Mouse (Mus musculus) liver, embryonic 18 days (tissue): ENCODE results near the gene Ubxn6. TPM values are rescaled to one million over a fixed set of nuclear protein-coding genes. Genes with fewer than 3 reads are reported as not detected.

Experiments used
- polyA plus RNA-seq: library from polyadenylated mRNA; depleted of rRNA; stranded (reverse); fragments of >200 nt; gene quantifications from 2 replicates; pipeline ENCODE4 v1.2.3, GENCODE M21; 2012; rRNA removed

The Ubxn6 gene
- 16.2 and 18.5 TPM in 2 replicates for polyA plus RNA-seq

DNA sequence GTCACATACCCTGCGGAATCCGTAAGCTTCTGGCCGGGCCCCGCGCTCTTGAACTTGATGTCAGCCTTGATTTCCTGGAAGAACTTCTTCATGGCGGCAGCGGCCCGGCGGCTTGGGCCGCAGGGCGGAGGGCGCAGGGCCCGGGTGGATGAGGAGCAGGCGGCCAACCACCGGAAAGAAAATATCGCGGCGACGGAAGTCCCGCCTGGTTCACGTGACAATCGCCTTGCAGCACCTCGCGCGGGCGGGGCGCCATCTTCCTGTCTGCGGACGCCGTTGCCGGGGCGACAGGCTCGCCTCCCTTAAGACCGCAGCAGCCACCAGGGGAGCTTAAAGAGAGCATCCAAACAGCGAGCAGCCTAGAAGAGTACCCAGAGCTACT, at the start of gene Ubxn6:
TSS of gene Ubxn6 (minus strand) at position 202 of the 382 bp plus-strand sequence.

DNA sequence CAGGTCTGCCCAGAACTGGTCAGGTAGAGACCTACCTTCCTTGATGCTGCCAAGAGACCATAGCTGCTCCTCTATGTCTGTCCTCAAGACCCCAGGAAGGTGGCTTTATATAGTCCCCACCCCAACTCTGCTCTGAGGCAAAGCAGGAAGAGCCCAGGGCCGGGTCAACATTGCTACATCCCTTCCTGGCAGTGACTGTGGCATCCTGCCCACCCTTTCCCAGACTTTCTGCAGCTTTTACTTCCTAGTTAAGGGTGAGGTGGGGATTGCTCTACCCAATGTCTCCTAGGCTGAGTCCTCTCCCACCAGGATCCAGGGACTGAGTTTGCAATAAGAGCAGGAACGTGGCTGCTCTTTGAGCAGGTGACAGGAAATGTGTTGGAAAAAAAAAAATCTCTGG, 47.0 kb upstream of the Ubxn6 start, which contains the start of gene Lrg1:
TSS of gene Lrg1 (minus strand) at position 176 of the 400 bp plus-strand sequence.

DNA sequence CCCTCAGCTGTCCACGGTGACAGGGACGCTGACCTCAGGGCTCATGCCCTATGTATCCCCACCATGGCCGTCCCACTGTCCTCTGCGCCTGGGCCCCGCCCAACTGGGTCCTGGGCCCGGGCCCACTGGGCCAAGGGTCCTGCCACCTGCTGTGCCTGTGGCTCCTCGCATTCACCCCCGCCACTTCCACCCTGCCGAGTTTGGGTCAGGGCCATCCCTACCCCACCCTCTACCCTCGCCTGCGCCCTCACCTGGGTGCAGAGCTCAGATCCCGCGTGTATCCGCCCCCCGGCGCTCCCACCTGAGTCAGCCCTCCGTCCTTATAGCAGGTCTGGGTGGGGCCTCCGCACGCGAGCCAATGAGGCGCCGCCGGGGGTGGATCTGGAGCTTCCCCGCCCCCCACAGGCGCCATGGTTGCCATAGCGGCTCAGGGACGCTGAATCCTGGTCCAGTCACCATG, 42.5 kb upstream of the Ubxn6 start, which contains the start of gene Plin5:
TSS of gene Plin5 (minus strand) at position 346 of the 460 bp plus-strand sequence.

DNA sequence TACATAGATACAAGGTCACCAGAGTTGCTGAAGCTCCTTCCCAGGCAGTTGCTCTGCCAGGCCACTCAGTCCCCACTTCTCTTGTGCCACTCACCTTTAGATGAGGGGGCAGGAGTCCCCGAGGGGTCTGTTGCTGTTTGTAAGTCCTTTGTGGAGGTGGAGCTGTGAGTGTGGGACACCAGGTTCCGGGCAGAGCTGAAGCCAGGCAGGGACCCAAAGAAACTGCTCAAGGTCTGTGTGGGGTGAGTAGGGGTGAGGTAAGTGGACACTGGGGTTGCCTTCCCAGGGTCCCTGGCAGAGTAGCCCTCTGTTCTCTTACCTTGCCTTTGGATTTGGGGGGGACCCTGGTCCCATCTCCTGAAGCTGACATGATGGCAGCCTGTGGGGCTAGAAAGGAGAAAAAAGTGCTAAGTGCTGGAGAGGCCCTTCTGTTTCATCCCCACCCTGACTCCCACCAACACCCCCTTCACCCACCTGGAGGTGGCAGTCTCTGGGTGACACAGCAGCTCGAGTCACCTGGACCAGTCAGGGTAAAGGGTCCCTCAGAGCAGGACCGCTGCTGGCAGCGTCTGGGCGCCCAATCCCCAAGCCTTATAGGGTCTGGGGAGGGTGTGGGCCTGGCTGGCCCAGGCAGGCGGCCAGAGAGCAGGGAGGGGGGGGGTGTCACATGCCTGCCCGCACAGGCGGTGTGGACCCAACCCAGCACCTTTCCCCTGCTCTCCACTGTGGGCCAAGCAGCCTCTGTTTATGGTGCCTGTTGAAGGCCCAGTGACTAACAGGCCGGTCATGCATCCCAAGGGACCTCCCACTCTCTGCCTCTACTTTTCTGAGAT, 34.6 kb upstream of the Ubxn6 start, which contains the start of gene Plin4:
TSS of gene Plin4 (minus strand) at position 585 of the 833 bp plus-strand sequence.

DNA sequence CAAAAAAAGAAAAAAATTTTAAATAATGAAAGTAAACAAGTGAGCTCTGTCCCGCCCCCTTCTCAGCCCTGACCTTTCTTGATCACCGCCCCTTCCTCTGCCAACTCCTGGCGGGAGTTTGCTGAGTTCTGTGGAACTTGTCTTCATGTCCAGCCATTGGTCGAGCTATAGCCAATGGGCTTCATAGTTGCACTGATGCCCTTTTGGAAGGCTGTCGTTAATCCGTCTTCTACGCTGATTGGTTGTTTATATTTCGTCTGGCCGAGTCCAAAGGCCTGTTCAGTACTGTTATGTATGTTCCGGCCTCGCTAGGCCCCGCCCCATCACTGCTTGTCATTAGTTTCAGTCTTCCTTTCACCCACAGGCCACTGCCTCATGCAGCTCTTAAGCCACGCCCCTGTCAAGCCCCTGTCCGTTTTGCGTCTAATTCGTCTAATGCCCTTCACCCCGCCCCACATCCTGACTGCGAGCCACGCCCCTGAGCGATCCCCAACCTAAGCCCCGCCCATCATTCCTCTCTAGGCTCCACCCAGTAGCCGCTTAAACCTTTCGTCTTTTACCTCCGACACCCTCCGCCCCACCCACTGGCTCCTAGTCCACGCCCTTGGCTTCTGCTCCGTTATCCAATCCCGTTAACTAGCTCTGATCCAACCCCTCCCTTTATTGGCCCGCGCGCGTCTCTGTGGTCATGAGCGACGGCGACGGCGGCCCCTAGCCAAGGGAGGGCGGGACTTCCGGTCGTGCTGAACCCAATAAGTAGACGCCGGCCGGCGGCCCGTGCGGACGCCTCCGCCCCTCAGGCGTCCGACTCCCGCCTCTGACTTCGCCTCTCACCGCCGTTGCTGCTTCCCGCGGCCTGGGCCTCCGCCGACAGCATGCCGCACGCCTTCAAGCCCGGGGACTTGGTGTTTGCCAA, 4.3 kb upstream of the Ubxn6 start, which contains the start of gene Hdgfl2:
TSS of gene Hdgfl2 (plus strand) at position 755 of the 916 bp plus-strand sequence.

DNA sequence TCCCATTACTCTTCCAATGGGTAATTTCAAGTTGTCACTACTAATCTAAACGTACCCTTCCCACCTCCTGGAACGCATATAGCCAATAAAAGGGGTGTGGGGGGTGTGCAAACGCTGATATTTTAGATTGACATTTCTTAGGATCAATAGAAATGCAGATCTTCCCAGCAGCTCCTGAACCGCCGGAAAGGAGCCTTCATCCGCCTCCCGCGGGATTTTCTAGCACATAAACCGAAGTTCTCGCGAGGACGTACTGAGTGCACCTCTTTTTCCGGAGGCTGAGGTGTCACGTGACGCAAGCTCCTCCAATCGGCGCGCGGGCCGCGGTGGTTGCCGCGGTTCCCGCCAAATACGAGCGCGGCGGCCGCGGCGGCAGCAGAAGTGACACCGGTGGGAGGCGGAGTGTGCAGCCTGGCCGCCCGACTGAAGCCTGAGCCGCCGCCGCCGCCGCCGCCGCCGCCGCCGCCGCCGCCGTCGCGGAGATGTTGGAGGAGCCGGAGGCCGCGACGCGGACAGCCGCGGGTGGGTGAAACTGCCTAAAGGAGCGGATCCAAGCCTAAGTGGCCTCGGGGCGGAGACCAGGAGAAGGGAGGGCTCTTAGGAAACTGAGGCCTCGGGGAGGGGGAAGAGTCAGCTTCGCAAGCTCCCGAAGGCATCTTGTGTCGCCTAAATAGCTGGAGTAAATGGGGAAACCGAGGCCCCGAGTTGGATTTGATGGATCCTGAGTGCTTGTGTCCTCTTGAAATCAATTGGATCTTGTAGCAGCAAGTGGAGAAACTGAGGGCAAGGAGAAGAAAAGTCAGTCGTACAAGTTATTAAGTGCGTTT, 34.6 kb downstream of the Ubxn6 start, which contains the start of gene Chaf1a:
TSS of gene Chaf1a (plus strand) at position 410 of the 827 bp plus-strand sequence.

DNA sequence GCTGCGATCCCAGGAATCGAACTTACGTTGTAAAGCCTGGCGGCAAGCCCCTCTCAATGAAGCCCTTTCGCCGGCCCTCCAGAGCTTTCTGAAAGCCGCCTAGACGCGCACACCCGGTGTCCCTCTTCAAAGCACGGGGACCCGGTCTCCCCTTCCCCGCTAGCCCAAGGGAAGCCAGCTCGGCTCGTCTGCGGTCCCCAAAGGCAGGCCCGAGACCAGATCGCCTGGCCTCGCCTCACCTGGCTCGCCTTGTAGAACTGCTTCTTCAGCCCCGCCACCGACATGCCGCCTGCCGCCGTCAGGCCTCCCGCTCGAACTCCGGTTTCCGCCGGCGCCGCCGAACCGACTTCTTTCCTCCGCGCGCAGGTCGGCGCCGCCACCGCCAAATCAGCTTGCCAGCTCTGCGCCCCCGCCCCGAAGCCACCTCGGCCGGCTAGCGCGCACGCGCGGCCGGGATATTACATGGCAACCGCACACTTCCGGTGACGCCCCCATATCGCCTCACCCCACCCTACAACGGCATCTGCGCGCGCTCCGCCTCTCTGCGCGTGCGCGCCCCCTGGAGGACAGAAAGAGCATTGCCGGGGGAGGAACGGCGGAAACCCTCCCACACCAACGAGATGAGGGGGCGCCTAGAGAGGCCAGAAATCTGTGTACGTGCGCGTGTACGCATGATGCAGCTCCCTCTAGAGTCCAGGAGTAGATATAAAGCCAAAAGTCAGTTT, 38.5 kb downstream of the Ubxn6 start, which contains the start of gene Sh3gl1:
TSS of gene Sh3gl1 (minus strand) at position 460 of the 725 bp plus-strand sequence.

Other genes with a start within 250 kb of the Ubxn6 start
- gene Zfp119a, start 196.1 kb downstream of the Ubxn6 start, polyA plus RNA-seq, result 0.96 and 1.3 TPM in 2 replicates
- gene Zfp959, start 182.9 kb downstream of the Ubxn6 start, polyA plus RNA-seq, result 2.8 and 3.5 TPM in 2 replicates
- 1.1 and 1.5 TPM in 2 replicates for gene Zfp119b, start 125.5 kb downstream of the Ubxn6 start, polyA plus RNA-seq
- gene Ebi3, start 122.4 kb downstream of the Ubxn6 start, polyA plus RNA-seq, result 9.9 and 13.9 TPM in 2 replicates
- gene Yju2, start 115.9 kb downstream of the Ubxn6 start, polyA plus RNA-seq, result 4.5 and 5.0 TPM in 2 replicates
- gene Shd, start 104.6 kb downstream of the Ubxn6 start, polyA plus RNA-seq, result 0.44 and 0.54 TPM in 2 replicates
- 0.07 and 0.12 TPM in 2 replicates for gene Fsd1, start 88.5 kb downstream of the Ubxn6 start, polyA plus RNA-seq
- gene Stap2, start 69.4 kb downstream of the Ubxn6 start, polyA plus RNA-seq, result 15.6 and 16.5 TPM in 2 replicates
- 28.4 and 34.8 TPM in 2 replicates for gene Mpnd, start 69.3 kb downstream of the Ubxn6 start, polyA plus RNA-seq
- 36.6 and 39.4 TPM in 2 replicates for gene Sh3gl1, start 38.4 kb downstream of the Ubxn6 start, polyA plus RNA-seq
- gene Chaf1a, start 34.6 kb downstream of the Ubxn6 start, polyA plus RNA-seq, result 6.3 and 6.8 TPM in 2 replicates
- gene Hdgfl2, start 4.6 kb upstream of the Ubxn6 start, polyA plus RNA-seq, result 21.8 and 24.8 TPM in 2 replicates
- gene Plin4, start 34.8 kb upstream of the Ubxn6 start, polyA plus RNA-seq, result 1.8 and 2.7 TPM in 2 replicates
- gene Plin5, start 42.6 kb upstream of the Ubxn6 start, polyA plus RNA-seq, result 30.3 and 41.4 TPM in 2 replicates
- 27.0 and 30.1 TPM in 2 replicates for gene Lrg1, start 47.0 kb upstream of the Ubxn6 start, polyA plus RNA-seq
- 3.1 and 4.3 TPM in 2 replicates for gene Sema6b, start 65.3 kb upstream of the Ubxn6 start, polyA plus RNA-seq
- 2.3 and 2.7 TPM in 2 replicates for gene Tnfaip8l1, start 87.4 kb upstream of the Ubxn6 start, polyA plus RNA-seq
- 55.4 and 56.7 TPM in 2 replicates for gene Mydgf, start 108.9 kb upstream of the Ubxn6 start, polyA plus RNA-seq
- gene Dpp9, start 143.9 kb upstream of the Ubxn6 start, polyA plus RNA-seq, result 16.5 and 19.1 TPM in 2 replicates
- gene Fem1a, start 181.8 kb upstream of the Ubxn6 start, polyA plus RNA-seq, result 5.1 and 5.5 TPM in 2 replicates
- gene Ticam1, start 201.8 kb upstream of the Ubxn6 start, polyA plus RNA-seq, result 6.8 and 8.0 TPM in 2 replicates
- 13.8 and 16.0 TPM in 2 replicates for gene Plin3, start 217.8 kb upstream of the Ubxn6 start, polyA plus RNA-seq
- not detected in 2 replicates for gene Arrdc5, start 225.3 kb upstream of the Ubxn6 start, polyA plus RNA-seq
- 33.6 and 34.3 TPM in 2 replicates for gene Uhrf1, start 228.3 kb upstream of the Ubxn6 start, polyA plus RNA-seq